Mouse (Mus musculus): ENCODE data around the gene Thap3.
A peak's percentile ranks its signal among the peaks of the same experiment; 100 is the strongest.

- TF ChIP-seq CTCF (IDR thresholded peaks at IDR 0.05; ENCODE audit: low read depth, low read length) (peak; percentile 12), POLR2A (IDR thresholded peaks at IDR 0.05; ENCODE audit: insufficient read depth, low read length) (no peak), EP300 (IDR thresholded peaks at IDR 0.05; ENCODE audit: insufficient read depth, low read depth, low read length) (no peak)
Observed at GRCm38 (mm10) chr4:152029087-152029486, 40.3 kb upstream of the Thap3 start.

Data from ES-Bruce4 (cell line).